Mouse (Mus musculus) embryo, embryonic 11 days (tissue): Measurements from ENCODE around the gene Akap9.
"Not testable (repeated sequence)": the region's sequence is repeated elsewhere in the genome, so short reads cannot be mapped to it uniquely, and the experiment has no call there.

Experiments
- DNase-seq: peaks from one replicate; pipeline ENCODE4 v3.0.0-alpha.2; 2015

The Akap9 gene

DNA sequence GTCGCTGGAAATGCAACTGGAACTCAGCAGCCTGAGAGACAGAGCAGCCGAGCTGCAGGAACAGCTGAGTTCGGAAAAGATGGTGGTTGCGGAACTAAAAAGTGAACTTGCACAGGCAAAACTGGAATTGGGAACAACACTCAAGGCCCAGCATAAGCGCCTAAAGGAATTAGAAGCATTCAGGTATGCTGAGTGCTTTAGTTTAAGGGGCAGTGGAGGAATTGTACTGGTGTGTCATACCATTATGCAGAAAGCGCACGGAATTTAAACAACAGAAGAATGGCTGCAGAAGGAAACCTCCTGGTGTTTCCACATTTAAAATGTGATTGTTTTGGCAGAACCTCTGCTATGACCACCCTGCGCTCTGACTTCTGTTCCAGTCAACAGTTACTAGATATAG is 132.5 kb downstream of the Akap9 start:
- no peak for DNase-seq

DNA sequence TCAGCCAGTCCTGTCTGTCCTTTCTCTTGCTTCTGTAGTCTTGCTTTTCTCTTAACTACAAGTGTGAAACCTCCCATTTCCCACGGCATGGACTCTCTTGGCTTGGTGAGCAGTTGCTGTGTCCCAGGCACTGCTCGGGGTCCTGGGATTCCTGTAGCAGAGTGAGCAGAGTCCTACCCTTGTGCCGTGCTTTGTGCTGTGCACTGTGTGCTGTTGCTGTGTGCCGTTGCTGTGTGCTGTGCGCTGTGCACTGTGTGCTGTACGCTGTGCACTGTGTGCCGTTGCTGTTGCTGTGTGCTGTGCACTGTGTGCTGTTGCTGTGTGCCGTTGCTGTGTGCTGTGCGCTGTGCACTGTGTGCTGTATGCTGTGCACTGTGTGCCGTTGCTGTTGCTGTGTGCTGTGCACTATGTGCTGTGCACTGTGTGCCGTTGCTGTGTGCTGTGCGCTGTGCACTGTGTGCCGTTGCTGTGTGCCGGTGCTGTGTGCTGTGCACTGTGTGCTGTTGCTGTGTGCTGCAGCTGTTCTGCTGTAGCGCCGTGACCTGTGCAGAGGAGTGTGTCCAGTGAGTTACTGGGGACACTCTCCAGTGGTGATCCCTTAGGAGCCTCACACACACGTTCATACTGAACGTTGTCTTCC is 138.7 kb downstream of the Akap9 start:
- DNase-seq = no peak

DNA sequence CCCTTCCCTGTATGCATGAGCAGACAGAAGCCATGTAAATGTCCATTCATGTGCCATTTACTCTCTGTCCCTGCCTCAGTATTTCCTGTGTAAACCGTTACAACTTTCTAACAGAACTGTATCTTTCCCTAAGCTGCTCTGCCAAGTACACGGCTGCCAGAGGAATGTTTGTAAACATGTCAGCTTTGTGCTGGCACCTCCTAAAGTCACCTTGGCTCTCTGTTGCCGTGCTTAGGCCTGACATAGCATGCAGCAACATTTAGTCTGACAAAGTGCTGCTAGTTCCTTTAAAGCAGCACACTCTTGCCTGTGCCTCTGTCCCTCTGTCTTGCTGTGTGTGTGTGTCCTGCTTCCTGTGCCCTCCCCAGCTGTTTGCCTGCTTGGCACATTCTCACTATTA is 139.3 kb downstream of the Akap9 start:
- no peak for DNase-seq

DNA sequence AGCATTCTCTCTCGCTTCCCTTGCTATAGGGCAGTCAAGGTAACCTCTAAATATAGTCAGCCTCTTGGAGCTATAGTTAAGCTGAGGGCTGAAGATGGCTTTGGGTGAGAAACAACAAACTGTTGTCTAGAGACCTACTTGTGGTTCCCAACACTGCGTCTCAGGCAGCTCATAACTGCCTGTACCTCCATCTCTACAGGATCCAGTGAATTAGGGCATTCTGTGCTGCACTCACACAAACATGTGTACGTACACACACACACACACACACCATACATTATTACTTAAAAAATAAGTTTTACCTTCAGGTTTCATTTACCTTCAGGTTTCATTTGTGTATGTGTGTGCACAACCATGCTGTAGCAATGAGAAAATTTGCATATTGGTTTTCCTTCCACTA is 151.2 kb downstream of the Akap9 start:
- DNase-seq = no peak

DNA sequence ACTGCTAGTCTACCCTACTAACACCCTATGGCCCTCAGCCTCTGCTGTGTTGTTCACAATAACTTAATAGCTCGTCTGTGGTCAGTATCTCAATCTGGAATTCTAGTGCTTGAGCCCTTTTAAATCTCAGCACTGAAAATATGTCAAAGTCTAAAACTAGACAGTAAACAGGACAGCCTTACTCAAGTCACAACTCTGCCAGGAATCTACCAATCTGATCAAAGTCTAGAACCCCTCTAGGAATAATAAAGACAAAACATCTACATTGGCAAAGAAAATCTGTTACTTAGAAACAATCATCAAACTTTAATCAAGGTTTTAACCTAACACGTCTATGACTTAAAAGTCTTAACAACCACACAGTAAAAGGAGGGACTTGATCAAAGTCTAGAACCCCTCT is 153.0 kb downstream of the Akap9 start:
- DNase-seq = no peak

DNA sequence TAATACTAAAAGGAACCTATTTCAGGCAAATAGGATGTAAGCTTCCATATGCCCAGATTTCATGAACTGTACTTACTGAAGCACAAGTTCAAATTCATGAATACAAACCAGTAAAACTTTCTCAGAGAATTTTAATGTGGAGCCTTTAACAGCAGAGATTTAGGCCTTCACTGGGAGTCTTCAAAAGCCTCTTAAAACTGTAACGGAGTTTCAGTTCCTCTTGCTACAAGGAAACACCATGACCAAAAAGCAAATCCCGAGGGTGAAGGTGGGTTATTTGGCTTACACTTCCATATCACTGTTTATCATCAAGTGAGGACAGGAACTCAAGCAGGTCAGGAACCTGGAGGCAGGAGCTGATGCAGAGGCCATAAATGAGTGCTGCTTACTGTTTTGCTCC is 153.7 kb downstream of the Akap9 start:
- no peak for DNase-seq

DNA sequence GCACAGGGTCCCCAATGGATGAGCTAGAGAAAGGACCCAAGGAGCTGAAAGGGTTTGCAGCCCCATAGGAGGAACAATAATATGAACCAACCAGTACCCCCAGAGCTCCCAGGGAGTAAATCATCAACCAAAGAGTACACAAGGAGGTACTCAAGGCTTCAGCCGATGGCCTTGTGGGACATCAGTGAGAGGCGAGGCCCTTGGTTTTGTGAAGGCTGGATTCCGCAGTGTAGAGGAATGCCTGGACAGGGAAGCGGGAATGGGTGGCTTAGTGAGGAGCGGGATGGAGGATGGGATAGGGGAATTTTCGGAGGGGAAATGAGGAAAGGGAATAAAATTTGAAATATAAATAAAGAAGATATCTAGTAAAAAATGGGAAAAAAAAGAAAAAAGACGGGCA is 157.1 kb downstream of the Akap9 start:
- DNase-seq = no peak

DNA sequence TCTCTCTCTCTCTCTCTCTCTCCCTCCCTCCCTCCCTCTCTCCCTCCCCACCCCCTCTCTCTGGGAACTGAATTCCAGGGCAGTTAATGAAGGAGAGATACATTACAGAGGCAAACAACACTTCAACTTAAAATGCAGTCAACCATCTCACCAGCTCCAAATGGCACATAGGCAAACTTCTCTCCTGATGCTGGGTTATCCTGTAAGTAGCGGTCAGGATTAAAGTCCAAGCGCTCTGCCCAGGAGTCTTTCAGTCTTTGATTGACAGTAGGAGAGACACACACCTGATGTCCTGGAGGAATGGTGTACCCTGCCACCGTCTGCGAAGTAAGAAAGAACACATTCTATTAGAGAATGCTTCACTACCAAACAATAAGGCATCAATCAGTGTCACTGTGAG is 158.5 kb downstream of the Akap9 start:
- DNase-seq = no peak

DNA sequence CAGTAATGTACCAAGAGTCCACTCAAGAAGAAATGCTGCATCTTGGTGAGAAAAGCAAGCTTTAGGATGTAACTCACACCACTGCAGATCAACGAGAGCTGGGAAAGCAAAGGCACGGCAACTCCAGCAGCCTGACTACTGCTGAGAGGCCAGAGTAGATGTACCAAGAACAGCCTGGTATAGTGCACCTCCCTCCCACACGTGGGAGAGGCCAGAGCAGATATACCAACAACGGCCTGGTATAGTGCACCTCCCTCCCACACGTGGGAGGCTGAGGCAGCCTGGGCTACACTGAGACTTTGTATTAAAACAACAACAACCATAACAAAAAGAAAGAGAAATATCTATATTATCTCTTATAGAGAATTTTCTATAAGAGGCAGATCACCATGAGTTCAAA is 160.3 kb downstream of the Akap9 start:
- DNase-seq = no peak

DNA sequence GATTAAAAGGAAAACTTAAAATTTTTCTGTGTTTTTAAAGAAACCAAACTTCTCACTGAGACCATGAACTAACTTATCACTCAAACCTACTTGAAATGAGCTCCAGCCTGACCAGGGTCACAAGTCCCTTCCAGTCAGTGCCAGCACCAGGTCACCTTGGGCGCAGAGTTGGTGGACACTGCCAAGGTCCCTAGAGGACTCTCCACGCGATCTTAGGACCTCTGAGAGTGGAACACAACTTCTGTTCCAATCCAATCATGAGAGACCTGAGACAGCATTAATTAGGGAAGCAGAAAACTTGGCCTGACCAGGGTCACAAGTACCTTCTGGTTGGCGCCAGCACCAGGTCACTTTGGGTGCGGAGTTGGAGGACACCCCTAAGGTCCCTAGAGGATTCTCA is 166.6 kb downstream of the Akap9 start:
- DNase-seq = no peak

DNA sequence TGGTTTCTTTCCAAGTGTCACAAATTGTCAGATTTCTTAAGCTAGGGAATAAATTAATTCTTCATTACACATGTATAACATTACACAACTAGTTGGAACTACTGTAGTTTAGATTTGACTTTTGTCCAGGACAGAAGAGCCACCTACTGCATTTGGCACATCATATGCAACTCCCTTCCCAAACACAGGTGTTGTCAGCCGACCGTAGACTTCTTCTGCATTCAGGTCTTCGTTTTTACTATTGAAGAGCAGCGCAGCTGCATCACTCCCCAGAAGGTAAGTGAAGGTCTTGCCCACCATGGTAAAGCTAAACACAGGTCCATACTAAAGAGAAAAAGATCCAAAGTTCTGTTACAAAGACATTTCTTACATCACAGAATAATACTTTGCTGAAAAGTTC is 173.2 kb downstream of the Akap9 start:
- no peak for DNase-seq

DNA sequence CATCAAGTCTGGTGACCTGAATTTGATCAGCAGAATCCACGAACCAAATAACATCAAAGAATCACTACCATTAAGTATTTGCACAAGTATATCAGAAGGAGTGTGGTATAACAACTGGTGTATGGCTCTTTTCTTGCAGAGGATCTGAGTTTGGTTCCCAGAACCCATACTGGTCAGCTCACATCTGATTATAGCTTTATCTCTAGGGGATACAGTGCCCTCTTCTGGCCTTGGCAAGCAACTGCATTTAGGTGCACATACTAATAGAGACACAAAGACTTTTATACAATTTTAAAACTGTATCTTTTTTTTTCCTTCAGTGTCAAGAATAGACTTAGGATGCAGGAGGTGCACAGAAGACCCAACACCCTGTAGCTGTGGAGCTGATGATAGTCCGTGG is 173.9 kb downstream of the Akap9 start:
- DNase-seq = no peak

DNA sequence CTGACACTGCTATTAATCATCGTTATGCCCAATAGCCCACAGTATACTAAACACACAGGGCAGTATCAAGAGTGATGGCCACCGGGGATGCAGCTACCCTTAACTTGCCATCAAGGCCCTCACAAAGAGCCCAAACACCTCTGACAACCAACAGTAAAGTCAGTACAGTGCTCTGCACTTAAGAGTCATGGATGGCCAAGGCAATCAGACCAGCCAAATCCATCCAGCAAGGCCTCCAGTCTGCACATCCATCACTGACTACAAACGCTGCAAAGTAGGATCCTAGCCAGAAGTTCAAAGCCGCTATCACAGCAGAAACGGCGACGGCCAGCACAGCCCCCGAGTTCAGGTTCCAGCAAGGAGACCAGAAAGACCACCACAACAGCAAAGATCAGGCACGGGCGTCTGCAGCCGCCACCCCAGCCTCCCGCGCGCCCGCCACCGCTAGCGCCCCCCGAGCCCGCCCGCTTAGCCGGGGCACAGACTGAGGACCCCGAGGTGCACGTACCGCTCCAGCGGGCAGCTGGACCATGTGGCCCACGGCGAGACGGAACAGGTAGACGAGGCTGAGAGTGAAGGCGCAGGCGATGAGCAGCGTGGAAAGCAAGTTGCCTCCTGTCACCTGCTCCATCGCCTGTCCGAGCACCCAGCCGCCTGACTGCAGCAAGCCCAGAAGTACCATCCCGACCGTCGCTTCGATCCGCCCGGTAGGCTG is 175.9 kb downstream of the Akap9 start:
- peak; percentile 18 for DNase-seq

DNA sequence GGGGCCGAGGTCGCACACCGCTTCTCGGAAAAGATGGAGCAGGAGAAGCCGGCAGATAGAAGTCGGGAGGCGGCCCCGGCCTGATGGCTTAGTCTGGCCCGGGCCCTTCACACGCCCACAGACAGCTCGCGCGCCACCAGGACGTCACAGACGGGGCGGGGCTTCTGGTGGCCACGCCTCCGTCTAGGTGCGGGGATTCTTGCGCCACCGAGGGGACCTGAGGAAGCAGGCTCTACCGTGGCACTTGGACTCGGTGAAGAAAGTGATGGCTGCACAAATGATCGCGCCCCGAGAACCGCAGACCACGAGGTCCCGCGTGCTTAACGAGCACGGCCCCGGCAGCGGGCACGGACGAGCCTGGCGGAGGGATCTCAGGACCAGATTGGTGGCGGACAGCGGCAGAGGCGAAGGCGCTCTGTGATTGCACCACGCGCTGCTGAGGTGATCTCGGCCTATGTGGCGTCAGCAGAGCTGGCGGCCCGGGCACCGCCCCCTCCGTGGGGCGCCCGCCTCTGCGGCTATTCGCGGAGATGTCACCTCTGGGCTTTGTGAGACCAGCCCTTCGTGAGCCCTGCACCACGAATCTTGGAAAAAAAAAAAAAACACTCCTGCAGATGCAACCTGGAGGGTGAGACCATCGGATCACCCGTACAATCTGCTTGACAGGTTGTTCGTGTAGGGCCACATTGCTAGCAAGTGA is 176.6 kb downstream of the Akap9 start, which contains the start of gene Cyp51:
TSS of gene Cyp51 (minus strand) at position 406 of the 700 bp plus-strand sequence.
- DNase-seq = peak; percentile 95

DNA sequence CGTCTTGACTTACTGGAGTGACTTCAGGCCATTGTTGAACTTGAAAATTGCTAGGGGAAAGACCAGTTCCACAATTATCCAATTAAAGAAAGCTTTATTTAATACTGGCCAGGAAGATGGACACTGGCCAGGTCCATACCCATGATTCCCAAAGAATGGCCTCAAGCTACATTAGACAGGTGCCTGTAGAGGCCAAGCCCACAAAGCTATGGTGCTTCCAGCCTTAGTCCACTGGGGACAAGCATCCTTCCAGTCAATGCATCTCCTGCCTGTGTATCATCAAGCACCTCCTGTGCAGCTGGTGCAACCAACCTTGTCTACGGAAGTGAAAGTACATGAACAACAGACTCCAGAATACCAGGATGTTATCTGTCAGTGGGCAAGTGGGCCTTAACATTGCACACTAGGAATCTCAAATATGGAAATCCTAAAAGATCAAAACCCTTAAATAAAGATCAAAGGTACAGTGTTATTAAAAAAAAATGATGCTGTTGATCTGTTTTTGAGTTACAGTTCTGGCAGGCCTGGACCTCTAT is 177.9 kb downstream of the Akap9 start:
- no peak for DNase-seq

DNA sequence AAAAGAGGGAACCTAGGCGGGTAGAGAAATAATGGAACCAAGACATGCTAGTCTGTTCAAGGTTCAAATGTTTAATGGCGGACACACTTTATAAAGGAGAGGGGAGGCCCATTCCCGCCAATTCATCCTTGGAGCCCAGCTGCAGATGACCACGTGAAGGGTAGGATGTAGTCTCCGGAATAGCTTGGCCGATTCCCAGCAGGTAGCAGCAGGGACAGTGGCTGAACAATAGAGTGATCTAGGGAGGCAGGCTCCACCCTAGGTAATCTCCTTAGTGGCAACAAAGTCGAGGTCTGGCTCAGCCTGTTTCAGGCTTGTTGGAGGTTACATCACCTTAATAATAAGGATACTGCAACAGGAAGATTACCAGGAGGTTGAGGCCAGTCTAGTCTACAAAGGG is 179.2 kb downstream of the Akap9 start:
- not testable (repeated sequence) for DNase-seq

DNA sequence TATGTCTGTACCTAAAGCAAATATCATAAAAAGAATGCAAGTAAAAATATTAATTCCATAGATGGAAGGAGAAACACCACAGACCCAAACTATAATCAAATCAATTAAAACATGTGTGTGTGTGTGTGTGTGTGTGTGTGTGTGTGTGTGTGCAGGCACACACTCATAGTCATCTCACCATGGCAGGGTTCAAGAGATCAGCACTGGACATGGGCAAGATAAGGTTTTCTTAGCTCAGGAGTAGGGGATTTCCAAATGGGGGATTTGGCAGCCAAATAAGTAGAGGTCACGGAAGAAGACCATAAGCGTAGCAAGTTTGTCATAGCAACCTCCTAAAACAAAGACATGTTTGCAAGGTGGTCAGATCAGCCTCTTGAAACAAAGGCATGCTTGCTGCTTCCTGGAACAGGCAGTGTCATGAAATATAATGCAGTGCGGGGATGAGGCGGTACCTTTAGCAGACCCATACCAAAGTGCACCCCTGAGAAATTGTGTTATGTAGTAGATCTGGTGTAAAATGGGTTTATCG is 184.8 kb downstream of the Akap9 start:
- no peak for DNase-seq
